Mouse (Mus musculus) heart, embryonic 11.5 days (tissue): ENCODE results near the gene Dgka. TPM values are rescaled to one million over a fixed set of nuclear protein-coding genes. Genes with fewer than 3 reads are reported as not detected.
A peak's percentile ranks its signal among the peaks of the same experiment; 100 is the strongest.

Experiments used
- ATAC-seq: fragments of 200-750 bp; cut with Nextera tagmentation; replicated peaks from 2 replicates; pipeline ENCODE4 v1.8.0; 2017; ENCODE audit warnings: moderate library complexity; ENCODE audit not compliant: insufficient number of reproducible peaks, low FRiP score, low TSS enrichment
- H3K27ac ChIP-seq: fragments of 300-500 bp; sonication (generic); 2 replicates; pipeline ENCODE4 v1.5.1; 2014; ENCODE audit warnings: mild to moderate bottlenecking, low read depth, low read length
- H3K27me3 ChIP-seq: fragments of 300-500 bp; sonication (generic); 2 replicates; pipeline ENCODE4 v1.6.1; 2014; ENCODE audit warnings: mild to moderate bottlenecking, low read length, mixed read lengths; ENCODE audit not compliant: control insufficient read depth, insufficient read depth
- H3K36me3 ChIP-seq: fragments of 300-500 bp; sonication (generic); 2 replicates; pipeline ENCODE4 v1.6.1; 2014; ENCODE audit warnings: mild to moderate bottlenecking, low read length, moderate library complexity, mixed read lengths; ENCODE audit not compliant: control insufficient read depth, insufficient read depth
- H3K4me1 ChIP-seq: fragments of 300-500 bp; sonication (generic); 2 replicates; pipeline ENCODE4 v1.6.1; 2014; ENCODE audit warnings: low read length; ENCODE audit not compliant: control insufficient read depth, insufficient read depth
- H3K4me2 ChIP-seq: fragments of 300-500 bp; sonication (generic); 2 replicates; pipeline ENCODE4 v1.6.1; 2014; ENCODE audit warnings: mild to moderate bottlenecking, moderate library complexity
- H3K4me3 ChIP-seq: fragments of 300-500 bp; sonication (generic); 2 replicates; pipeline ENCODE4 v1.5.1; 2014; ENCODE audit warnings: low read depth, low read length
- H3K9ac ChIP-seq: fragments of 300-500 bp; sonication (generic); 2 replicates; pipeline ENCODE4 v1.6.1; 2014; ENCODE audit warnings: mild to moderate bottlenecking, low read depth, low read length, moderate library complexity
- H3K9me3 ChIP-seq: fragments of 300-500 bp; sonication (generic); replicated peaks from 2 replicates; pipeline ENCODE4 v1.6.1; 2016; ENCODE audit warnings: low read length; ENCODE audit not compliant: control insufficient read depth
- WGBS: fragments of 180-500 bp; shearing (Covaris S2); extraction: QIAGEN DNeasy Blood & Tissue Kit; methylation state at CpG from one replicate; pipeline ENCODE4 v1.1.7; 2014; ENCODE audit not compliant: insufficient replicate concordance; 5-methylcytosine and 5-hydroxymethylcytosine counted together
- polyA plus RNA-seq: library from polyadenylated mRNA; unstranded; fragments of >200 nt; fragmentation: Nextera tagmentation; extraction: Ambion mirVana; gene quantifications from 2 replicates; pipeline ENCODE4 v1.2.1, GENCODE M21; 2014

Gene Dgka
- polyA plus RNA-seq, 1 experiment from 2014 or later: 5.9 TPM

DNA sequence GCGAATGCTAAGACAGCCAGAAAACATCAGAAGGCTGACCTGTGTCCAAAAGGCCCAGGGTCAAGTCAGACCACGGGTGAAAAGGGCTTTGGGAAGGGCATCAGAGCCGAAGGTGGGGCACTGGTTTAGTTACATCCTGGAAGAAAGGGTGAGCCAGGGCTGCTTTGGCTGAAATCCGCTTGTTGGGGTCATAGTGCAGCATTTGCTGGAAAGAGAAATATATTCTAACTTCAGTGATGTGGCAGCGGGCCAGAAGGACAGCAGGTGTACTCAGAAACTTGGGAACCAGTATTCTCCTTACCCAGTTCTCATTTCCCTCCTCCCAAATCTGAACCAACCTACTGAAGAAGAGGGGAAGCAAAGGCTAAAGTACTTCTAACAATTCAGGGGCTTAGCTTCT lies 45.6 kb downstream of the Dgka start:
- H3K4me1 ChIP-seq: peaks cover 30% of the 10 kb centered on the region
- ATAC-seq: no peak
- no peak overlapping the region for H3K4me2 ChIP-seq
- H3K9me3 ChIP-seq: no peaks in the 10 kb centered on the region
- peak overlapping the region; percentile 34; the same call in 1 of the 2 replicates for H3K9ac ChIP-seq
- H3K27me3 ChIP-seq: no peaks in the 10 kb centered on the region
- H3K27ac ChIP-seq: peak overlapping the region; percentile 48
- H3K4me3 ChIP-seq: no peak overlapping the region
- peaks cover 20% of the 10 kb centered on the region for H3K36me3 ChIP-seq
- WGBS: 78% methylated on average over 5 of the region's 5 CpGs

DNA sequence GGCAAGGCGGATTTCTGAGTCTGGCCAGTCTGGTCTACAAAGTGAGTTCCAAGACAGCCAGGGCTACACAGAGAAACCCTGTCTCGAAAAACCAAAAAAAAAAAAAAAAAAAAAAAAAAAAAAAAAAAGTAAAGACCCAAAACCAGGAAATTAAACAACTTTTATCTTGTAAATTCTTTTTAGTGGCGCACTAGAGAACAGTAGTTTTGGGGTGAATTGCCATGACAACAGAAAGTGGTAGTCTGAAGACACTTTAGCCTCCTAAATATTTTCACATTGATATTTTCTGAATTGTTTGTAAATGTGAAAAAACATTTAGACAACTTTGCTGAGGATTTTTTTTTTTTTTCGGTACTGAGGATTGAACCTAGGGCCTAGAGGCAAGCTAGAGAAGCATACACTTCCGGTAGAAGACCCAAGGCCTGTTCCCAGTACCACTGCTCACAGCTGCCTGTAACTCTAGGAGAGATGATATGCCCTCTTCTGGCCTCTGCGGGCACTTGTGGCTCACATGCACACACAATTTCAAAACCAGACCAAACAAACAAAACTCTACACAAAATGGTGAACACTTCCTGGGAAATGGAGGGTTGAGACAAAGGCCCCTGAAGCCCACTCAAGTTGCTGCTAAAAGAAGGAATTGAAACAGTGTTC lies 47.5 kb downstream of the Dgka start:
- H3K9ac ChIP-seq: no peak overlapping the region
- peak overlapping the region; percentile 63 for H3K4me2 ChIP-seq
- peaks cover 22% of the 10 kb centered on the region for H3K4me1 ChIP-seq
- no peaks in the 10 kb centered on the region for H3K9me3 ChIP-seq
- no peak for ATAC-seq
- peaks cover 19% of the 10 kb centered on the region for H3K36me3 ChIP-seq
- no peaks in the 10 kb centered on the region for H3K27me3 ChIP-seq
- no peak overlapping the region for H3K27ac ChIP-seq
- WGBS: 87% methylated on average over 6 of the region's 6 CpGs
- H3K4me3 ChIP-seq: peak overlapping the region; percentile 23; the same call in 1 of the 2 replicates

DNA sequence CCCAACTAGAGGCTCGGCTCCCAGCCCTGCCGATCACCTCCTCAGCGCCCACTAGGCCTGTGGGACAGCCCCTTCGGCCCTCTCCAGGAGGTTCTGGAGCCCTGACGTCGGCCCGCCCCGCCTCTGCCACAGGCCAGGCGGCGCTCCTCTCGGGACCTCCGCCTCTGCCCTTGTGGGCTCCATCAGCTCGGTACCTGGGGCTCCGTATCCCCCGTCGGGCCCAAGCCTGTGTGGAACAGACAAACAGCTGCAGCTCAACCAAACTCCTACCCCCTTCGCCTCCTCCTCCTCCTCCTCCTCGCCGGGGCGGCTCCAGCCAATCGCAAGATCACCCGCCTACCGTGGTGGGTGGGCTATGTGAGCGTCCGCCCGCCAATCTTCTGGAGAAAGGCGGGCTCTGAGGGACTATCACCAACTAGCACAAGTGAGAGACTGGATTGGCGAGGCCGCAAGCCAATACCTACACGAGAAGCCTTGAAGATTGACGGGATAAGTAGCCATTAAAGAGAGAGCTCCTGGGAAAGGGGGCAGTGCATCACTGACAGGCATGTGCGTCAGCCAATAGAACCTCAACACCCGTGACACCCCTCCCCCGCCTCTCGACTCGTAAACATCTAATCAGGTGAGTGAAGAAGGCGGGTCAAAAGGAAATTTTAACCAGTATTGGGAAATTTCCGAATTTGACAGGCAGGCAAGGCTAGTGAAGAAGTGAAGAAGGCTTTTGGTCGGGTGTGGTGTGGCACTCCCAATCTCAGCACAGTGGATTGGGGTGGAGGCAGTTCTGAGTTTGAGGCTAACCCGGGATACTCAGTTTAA lies 48.5 kb downstream of the Dgka start, which contains the start of gene Rab5b:
TSS of gene Rab5b (minus strand) at position 273 of the 816 bp plus-strand sequence.
- peak within 1 kb of the TSS; percentile 80 for H3K4me2 ChIP-seq
- peaks cover 22% of the 10 kb centered on the region for H3K4me1 ChIP-seq
- H3K9me3 ChIP-seq: no peaks in the 10 kb centered on the region
- H3K27ac ChIP-seq: peak within 1 kb of the TSS; percentile 96
- peak within 1 kb of the TSS; percentile 96 for H3K9ac ChIP-seq
- ATAC-seq: peak; percentile 98
- under 1% methylated on average over 39 of the region's 40 CpGs for WGBS
- no peaks in the 10 kb centered on the region for H3K27me3 ChIP-seq
- peaks cover 17% of the 10 kb centered on the region for H3K36me3 ChIP-seq
- H3K4me3 ChIP-seq: peak within 1 kb of the TSS; percentile 78

DNA sequence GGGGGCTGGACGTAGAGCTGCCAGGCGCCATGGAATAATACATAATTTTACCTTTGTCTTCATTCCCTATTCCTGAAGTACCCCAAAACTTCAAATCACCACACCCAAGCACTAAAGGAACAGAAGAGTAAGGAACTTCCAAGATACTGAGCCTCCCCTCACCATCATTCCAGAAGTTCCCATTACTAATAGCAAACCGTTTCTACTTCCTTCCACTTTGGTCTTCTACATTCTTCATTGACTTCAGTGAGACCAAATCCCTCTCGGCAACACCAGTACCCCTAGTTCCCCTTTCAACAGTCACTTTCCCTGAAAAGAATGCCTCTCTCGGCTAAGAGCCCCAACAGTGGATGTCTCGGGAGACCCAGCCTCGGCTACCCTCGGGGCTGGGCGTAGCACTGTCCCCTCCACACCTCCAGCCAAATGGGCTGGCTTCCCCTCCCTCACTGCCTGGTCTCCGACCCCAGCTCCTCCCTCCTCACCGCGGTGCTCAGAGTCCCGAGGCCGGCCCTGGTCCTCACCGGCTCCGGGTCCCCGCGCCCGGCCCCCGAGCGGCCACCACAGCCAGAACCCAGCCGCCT lies 49.2 kb downstream of the Dgka start:
- Histone ChIP-seq H3K4me1 (peaks cover 22% of the 10 kb centered on the region), H3K4me3 (peak overlapping the region; percentile 78), H3K9me3 (no peaks in the 10 kb centered on the region), H3K4me2 (peak overlapping the region; percentile 80), H3K27me3 (no peaks in the 10 kb centered on the region), H3K27ac (peak overlapping the region; percentile 96), H3K9ac (peak overlapping the region; percentile 96), H3K36me3 (peaks cover 12% of the 10 kb centered on the region)
- under 1% methylated on average over 22 of the region's 22 CpGs for WGBS
- ATAC-seq: peak; percentile 61; the same call in 1 of the 2 replicates

DNA sequence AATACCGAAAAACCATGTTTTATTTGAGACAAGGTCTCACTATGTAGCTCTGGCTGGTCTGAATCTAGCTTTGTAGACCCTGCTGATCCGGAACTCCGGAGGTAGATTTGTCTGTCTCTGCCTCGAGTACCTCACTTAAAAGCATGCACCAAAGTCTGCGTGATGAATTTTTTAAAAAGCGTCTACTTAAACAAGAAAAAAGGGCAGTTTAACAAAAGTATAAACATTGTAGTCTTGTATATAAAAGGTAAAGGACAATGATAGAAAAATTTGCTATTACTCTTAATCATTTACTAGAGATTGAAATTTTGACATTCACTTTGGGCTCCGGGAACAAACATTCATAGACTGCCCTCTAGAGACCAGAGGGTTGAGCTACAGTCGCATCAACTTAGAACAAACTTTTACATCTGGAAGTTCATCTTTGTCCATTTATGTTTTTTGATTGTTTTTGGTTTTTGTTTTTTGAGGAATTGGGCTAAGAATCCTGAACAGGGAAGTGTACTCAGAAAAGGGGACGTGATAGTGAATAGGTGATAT lies 70.1 kb downstream of the Dgka start:
- Histone ChIP-seq H3K27me3 (peaks cover 2% of the 10 kb centered on the region; the same call in 1 of the 2 replicates), H3K4me3 (peak overlapping the region; percentile 73), H3K27ac (peak overlapping the region; percentile 57), H3K4me2 (peak overlapping the region; percentile 95), H3K36me3 (peaks cover 1% of the 10 kb centered on the region; the same call in 1 of the 2 replicates), H3K9ac (peak overlapping the region; percentile 67; the same call in 1 of the 2 replicates), H3K4me1 (peaks cover 5% of the 10 kb centered on the region; the same call in 1 of the 2 replicates), H3K9me3 (no peaks in the 10 kb centered on the region)
- ATAC-seq: no peak
- WGBS: 5% methylated on average over 9 of the region's 9 CpGs

DNA sequence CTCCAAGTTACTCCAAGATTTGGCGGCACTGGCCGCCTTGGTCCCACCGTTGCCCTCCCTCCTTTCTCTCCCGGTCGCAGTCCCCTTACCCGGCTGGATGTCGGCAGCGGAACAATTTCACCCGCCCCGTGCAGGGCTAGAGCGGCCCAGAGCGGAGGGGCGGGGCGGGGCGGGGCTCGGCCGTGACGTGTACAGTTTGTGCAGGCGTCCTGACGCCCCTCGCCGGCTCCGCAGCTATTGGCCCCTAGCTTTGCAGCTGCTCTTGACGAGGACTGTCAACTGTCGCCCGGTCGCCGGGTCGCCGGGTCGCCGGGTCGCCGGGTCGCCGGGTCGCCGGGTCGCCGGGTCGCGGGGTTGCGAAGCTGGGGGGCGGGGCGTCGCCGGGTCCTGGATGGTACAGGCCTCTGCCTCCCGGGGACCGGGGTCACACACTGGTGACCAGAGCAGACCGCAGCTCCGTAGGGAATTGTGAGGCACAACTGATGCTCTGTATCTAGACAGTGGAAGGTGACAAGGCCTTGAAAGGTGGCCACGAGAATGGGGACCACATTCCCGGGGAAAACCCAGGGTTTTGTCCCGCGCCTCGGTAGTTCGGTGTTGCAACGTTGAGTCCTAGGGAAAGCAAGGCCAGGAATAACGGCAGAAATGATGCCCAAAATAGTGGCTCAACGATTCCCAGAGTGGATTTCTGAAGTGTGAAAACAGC lies 70.7 kb downstream of the Dgka start, which contains the start of gene Suox:
TSS of gene Suox (minus strand) at position 311 of the 706 bp plus-strand sequence.
- no peaks in the 10 kb centered on the region for H3K9me3 ChIP-seq
- peaks cover 2% of the 10 kb centered on the region; the same call in 1 of the 2 replicates for H3K27me3 ChIP-seq
- H3K4me2 ChIP-seq: peak within 1 kb of the TSS; percentile 95
- no peaks in the 10 kb centered on the region for H3K36me3 ChIP-seq
- under 1% methylated on average over 60 of the region's 60 CpGs for WGBS
- H3K9ac ChIP-seq: peak within 1 kb of the TSS; percentile 67
- peak; percentile 85 for ATAC-seq
- peak within 1 kb of the TSS; percentile 73 for H3K4me3 ChIP-seq
- peaks cover 5% of the 10 kb centered on the region; the same call in 1 of the 2 replicates for H3K4me1 ChIP-seq
- peak within 1 kb of the TSS; percentile 57 for H3K27ac ChIP-seq

DNA sequence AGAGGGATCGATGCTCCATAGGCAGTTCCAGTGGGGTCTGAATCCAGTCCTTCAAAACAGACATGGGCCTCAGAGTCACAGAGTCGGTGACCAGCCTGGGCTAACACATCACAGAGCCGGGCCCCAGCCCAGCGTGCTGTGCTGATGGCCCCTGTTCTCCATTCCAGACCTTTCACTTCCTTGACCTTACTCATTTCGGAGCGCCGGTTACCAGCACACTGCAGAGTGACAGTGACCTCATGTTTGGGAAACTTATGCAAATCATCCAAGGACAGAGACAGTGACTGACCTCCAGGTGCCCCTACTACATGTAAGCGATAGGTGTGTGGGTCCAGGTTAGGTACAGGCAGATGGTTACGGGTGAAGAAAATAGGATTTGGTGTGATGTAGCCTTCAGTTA lies 73.5 kb downstream of the Dgka start:
- no peak overlapping the region for H3K9ac ChIP-seq
- peaks cover 2% of the 10 kb centered on the region; the same call in 1 of the 2 replicates for H3K27me3 ChIP-seq
- no peaks in the 10 kb centered on the region for H3K36me3 ChIP-seq
- H3K4me3 ChIP-seq: no peak overlapping the region
- no peaks in the 10 kb centered on the region for H3K9me3 ChIP-seq
- H3K4me1 ChIP-seq: peaks cover 5% of the 10 kb centered on the region; the same call in 1 of the 2 replicates
- H3K27ac ChIP-seq: no peak overlapping the region
- no peak for ATAC-seq
- no peak overlapping the region for H3K4me2 ChIP-seq
- WGBS: 89% methylated on average over 9 of the region's 9 CpGs
